Mouse (Mus musculus): ENCODE measurements at regions not wholly inside any gene's neighbourhood (a gene's known extent, or its start where the extent isn't known, plus 50 kb on each side); places are given as distances from the start of the nearest gene placed in this dataset.
A peak's percentile ranks its signal among the peaks of the same experiment; 100 is the strongest.

- Histone ChIP-seq H3K4me1 (replicated peaks) (peaks cover 14% of the 10 kb centered on the region), H3K36me3 (no peaks in the 10 kb centered on the region), H3K27ac (no peak overlapping the region), H3K9ac (no peak overlapping the region), H3K4me3 (no peak overlapping the region), H3K9me3 (replicated peaks) (no peaks in the 10 kb centered on the region), H3K4me2 (no peak overlapping the region), H3K27me3 (no peaks in the 10 kb centered on the region)
- 75% methylated on average over 5 of the region's 5 CpGs for WGBS
- no peak for ATAC-seq (replicated peaks; ENCODE audit: insufficient number of reproducible peaks, insufficient read depth, low FRiP score, low read depth)
Observed at GRCm38 (mm10) chr9:116241933-116242526, 66.9 kb upstream of the Tgfbr2 start.

DNA sequence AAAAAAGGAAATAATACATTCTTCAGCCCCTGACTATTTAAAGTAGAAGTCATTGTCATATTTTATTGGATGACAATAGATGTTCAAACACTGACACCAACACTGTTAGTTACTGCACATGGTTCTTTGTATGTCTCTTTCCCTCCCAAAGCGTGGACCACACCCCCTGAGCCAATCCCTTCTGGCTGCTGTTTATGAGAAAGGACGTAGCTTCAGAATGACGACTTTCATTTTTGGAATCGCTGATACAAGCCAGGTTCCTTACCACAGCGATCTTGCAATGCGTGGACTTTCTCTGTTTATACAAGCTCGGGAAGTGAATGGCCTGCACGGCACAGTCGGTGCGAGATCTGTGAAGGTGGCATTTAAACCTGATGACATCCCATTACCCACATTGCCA, 66.1 kb upstream of the Tgfbr2 start:
- ATAC-seq (replicated peaks; ENCODE audit: insufficient number of reproducible peaks, insufficient read depth, low FRiP score, low read depth): no peak
- WGBS: 59% methylated on average over 10 of the region's 10 CpGs
- Histone ChIP-seq H3K4me1 (replicated peaks) (peaks cover 14% of the 10 kb centered on the region), H3K9me3 (replicated peaks) (no peaks in the 10 kb centered on the region), H3K27ac (no peak overlapping the region), H3K27me3 (no peaks in the 10 kb centered on the region), H3K36me3 (no peaks in the 10 kb centered on the region), H3K9ac (no peak overlapping the region), H3K4me3 (no peak overlapping the region), H3K4me2 (no peak overlapping the region)

DNA sequence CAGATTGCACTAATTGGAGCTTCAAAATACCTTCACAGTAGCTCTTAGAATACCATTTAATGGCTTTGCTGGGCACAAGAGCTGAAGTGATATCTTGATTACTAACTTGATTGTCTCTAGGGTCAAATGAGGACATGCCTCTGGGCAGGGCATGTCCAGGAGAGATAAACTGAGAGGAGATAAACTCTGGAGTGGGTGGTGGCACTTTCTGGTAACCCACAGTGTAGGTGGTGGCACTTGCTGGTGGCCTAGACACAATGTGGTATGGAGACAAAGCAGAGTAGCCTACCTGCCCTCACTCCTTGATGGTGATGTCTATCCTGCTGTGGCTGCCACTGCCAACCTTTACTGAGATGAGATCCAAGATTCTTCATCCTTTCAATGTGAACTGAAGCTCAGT, 61.7 kb upstream of the Tgfbr2 start:
- Histone ChIP-seq H3K36me3 (no peaks in the 10 kb centered on the region), H3K4me3 (no peak overlapping the region), H3K27ac (no peak overlapping the region), H3K4me2 (no peak overlapping the region), H3K9me3 (replicated peaks) (no peaks in the 10 kb centered on the region), H3K27me3 (no peaks in the 10 kb centered on the region), H3K4me1 (replicated peaks) (peaks cover 12% of the 10 kb centered on the region), H3K9ac (no peak overlapping the region)
- no peak for ATAC-seq (replicated peaks; ENCODE audit: insufficient number of reproducible peaks, insufficient read depth, low FRiP score, low read depth)

- no peak overlapping the region for H3K27ac ChIP-seq
Observed at GRCm38 (mm10) chr9:116234170-116234569, 59.0 kb upstream of the Tgfbr2 start.

DNA sequence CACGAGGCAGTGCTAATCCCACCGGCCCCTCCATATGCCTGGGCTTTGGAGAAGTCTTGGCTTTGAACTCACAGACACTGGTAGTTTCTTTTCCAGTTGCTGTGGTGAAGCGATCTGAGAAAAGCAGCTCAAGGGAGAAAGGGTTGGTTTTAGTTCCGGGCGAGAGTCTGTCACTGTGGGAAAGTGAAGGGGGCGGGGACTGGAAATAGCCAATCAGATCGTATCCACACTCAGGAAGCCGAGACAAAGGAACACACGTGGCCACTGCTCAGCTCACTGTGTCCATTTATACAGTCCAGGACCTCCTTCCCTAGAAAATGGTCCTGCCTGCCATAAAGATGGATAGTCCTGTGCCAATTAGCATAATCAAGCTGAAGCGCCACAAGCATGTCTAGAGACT, 57.2 kb upstream of the Tgfbr2 start:
- Histone ChIP-seq H3K27ac (peak overlapping the region; percentile 69), H3K4me1 (replicated peaks) (peaks cover 25% of the 10 kb centered on the region), H3K9me3 (replicated peaks) (no peaks in the 10 kb centered on the region), H3K4me2 (no peak overlapping the region), H3K9ac (no peak overlapping the region), H3K27me3 (no peaks in the 10 kb centered on the region), H3K4me3 (no peak overlapping the region), H3K36me3 (no peaks in the 10 kb centered on the region)
- no peak for ATAC-seq (replicated peaks; ENCODE audit: insufficient number of reproducible peaks, insufficient read depth, low FRiP score, low read depth)
- 71% methylated on average over 10 of the region's 10 CpGs for WGBS

More at GRCm38 (mm10) chr9:116234170-116234569, 59.0 kb upstream of the Tgfbr2 start:
- WGBS: 74% methylated on average over 7 of the region's 7 CpGs
- Histone ChIP-seq H3K9me3 (replicated peaks) (no peaks in the 10 kb centered on the region), H3K36me3 (no peaks in the 10 kb centered on the region), H3K9ac (no peak overlapping the region), H3K4me2 (no peak overlapping the region), H3K4me1 (replicated peaks) (peaks cover 11% of the 10 kb centered on the region), H3K27me3 (no peaks in the 10 kb centered on the region), H3K4me3 (no peak overlapping the region)
- ATAC-seq (replicated peaks; ENCODE audit: insufficient number of reproducible peaks, insufficient read depth, low FRiP score, low read depth): no peak

DNA sequence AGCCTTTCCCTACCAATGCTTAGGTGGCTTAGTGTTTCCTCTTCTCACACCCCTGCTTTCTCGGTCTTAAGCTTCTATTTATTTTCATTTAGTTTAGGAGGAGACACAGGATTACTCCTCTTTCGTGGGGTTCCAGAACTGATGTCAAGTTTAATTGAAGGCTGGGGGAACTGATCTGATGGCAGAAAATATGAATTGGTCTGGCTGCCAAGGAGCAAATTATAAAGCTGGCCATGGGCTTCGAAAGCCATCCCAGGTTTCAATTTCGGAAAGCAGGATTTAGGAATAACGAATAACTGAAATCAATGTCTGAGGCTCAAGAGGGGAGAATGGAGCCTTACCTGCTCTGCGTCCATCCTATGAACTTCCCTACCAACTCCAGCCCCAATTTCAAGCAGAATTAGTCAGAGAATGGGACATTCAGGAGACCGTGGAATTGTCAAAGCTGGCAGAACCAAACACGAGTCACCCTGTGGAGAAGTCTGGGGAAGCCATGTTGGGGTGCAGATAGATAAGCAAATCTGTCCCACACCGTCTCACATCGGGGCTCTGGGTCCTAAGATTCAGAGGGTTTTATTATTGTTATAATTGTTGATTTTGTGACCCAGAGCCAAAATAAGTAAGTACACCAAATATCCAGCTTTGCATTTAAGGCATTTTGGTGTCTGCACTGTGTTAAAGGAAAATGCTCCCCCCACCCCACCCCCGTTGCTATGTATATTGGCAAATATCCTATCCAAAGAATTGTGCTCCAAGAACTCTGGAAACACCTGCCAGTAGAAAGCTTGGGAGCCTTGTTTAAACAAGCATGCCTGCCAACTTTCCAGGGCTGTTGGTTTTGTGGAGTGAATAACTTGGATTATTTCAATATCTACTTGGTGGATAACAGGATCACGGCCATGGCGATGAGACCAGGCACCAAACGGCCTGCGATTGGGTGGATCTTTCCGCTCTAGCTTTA, 56.5 kb upstream of the Tgfbr2 start:
- 57% methylated on average over 16 of the region's 16 CpGs for WGBS
- H3K9me3 ChIP-seq (replicated peaks): no peaks in the 10 kb centered on the region
- no peak overlapping the region for H3K4me2 ChIP-seq

GRCm38 (mm10) chr9:116230346-116230745, 55.2 kb upstream of the Tgfbr2 start:
- no peak overlapping the region for H3K4me2 ChIP-seq
- no peak overlapping the region for H3K9ac ChIP-seq
- 87% methylated on average over 7 of the region's 7 CpGs for WGBS
- no peak overlapping the region for H3K4me3 ChIP-seq
- no peaks in the 10 kb centered on the region for H3K27me3 ChIP-seq
- ATAC-seq (replicated peaks; ENCODE audit: insufficient number of reproducible peaks, insufficient read depth, low FRiP score, low read depth): no peak
- 0 out of 2 replicates have a peak overlapping the region, but pooled peaks have one; percentile 35 for H3K27ac ChIP-seq
- H3K9me3 ChIP-seq (replicated peaks): no peaks in the 10 kb centered on the region
- H3K4me1 ChIP-seq (replicated peaks): peaks cover 25% of the 10 kb centered on the region
- H3K36me3 ChIP-seq: no peaks in the 10 kb centered on the region

More for the DNA sequence above, 56.5 kb upstream of the Tgfbr2 start:
- H3K27me3 ChIP-seq: no peaks in the 10 kb centered on the region
- H3K36me3 ChIP-seq: no peaks in the 10 kb centered on the region
- ATAC-seq (replicated peaks; ENCODE audit: insufficient number of reproducible peaks, insufficient read depth, low FRiP score, low read depth): peak; percentile 53; the same call in 1 of the 2 replicates
- H3K4me3 ChIP-seq: no peak overlapping the region
- peak overlapping the region; percentile 69 for H3K27ac ChIP-seq
- H3K9ac ChIP-seq: no peak overlapping the region
- peaks cover 25% of the 10 kb centered on the region for H3K4me1 ChIP-seq (replicated peaks)

GRCm38 (mm10) chr9:116228443-116228842, 53.3 kb upstream of the Tgfbr2 start:
- peak overlapping the region; percentile 3; the same call in 1 of the 2 replicates for H3K27ac ChIP-seq
- no peak overlapping the region for H3K9ac ChIP-seq
- no peaks in the 10 kb centered on the region for H3K9me3 ChIP-seq (replicated peaks)
- no peaks in the 10 kb centered on the region for H3K36me3 ChIP-seq
- H3K27me3 ChIP-seq: no peaks in the 10 kb centered on the region
- 18% methylated on average over 9 of the region's 9 CpGs for WGBS
- peak overlapping the region; percentile 37 for H3K4me2 ChIP-seq
- peaks cover 23% of the 10 kb centered on the region for H3K4me1 ChIP-seq (replicated peaks)
- H3K4me3 ChIP-seq: no peak overlapping the region
- ATAC-seq (replicated peaks; ENCODE audit: insufficient number of reproducible peaks, insufficient read depth, low FRiP score, low read depth): peak; percentile 32; the same call in 1 of the 2 replicates

DNA sequence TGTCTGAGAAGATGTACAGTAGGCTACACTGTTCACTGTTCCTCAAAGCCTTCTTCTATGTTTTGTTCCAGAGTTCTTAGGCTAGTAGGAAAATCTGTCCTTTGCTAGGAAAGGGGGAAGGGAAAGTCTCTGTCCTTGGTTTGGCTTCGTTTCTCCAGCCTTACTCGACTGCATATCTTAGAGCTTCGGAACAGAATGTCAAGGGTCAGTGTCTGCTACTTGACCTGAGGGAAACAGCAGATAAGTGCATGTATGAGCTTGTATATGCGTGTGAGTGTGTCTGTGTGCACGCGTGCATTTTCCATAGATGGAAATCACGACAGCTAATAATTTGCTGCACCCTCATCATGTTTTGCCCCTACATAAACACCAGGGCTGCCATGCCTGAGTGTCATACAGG, 52.6 kb upstream of the Tgfbr2 start:
- H3K27ac ChIP-seq: peak overlapping the region; percentile 21; the same call in 1 of the 2 replicates
- peaks cover 23% of the 10 kb centered on the region for H3K4me1 ChIP-seq (replicated peaks)
- no peak overlapping the region for H3K9ac ChIP-seq
- H3K4me3 ChIP-seq: no peak overlapping the region
- no peak for ATAC-seq (replicated peaks; ENCODE audit: insufficient number of reproducible peaks, insufficient read depth, low FRiP score, low read depth)
- no peaks in the 10 kb centered on the region for H3K36me3 ChIP-seq
- peak overlapping the region; percentile 37; the same call in 1 of the 2 replicates for H3K4me2 ChIP-seq
- no peaks in the 10 kb centered on the region for H3K27me3 ChIP-seq
- H3K9me3 ChIP-seq (replicated peaks): no peaks in the 10 kb centered on the region
- 32% methylated on average over 7 of the region's 7 CpGs for WGBS
